Mouse (Mus musculus) MEL (cell line): ENCODE data around the gene Wfdc15b.

Experiments used
- CTCF ChIP-seq, 3 experiments: IDR thresholded peaks in 2 of 3; conservative IDR thresholded peaks in 1 of 3; 2 replicates each; pipeline ENCODE4 v1.5.1; 2011 to 2012; ENCODE audit warnings: low read length in 3 of 3, low read depth in 2 of 3, mild to moderate bottlenecking in 2 of 3, improper control_type of control experiment in 1 of 3, inconsistent platforms in 1 of 3, mixed read lengths in 1 of 3, moderate library complexity in 1 of 3; ENCODE audit not compliant: control insufficient read depth in 1 of 3, insufficient read depth in 1 of 3, poor library complexity in 1 of 3, severe bottlenecking in 1 of 3
- E2F4 ChIP-seq: IDR thresholded peaks from 2 replicates; pipeline ENCODE4 v1.6.1; 2011; ENCODE audit warnings: low read depth, low read length, improper control_type of control experiment, borderline replicate concordance
- ETS1 ChIP-seq: IDR thresholded peaks from 2 replicates; pipeline ENCODE4 v1.6.1; 2012; ENCODE audit warnings: low read depth, mild to moderate bottlenecking, inconsistent platforms, low read length, improper control_type of control experiment, moderate library complexity
- GATA1 ChIP-seq: IDR thresholded peaks from 2 replicates; pipeline ENCODE4 v1.6.1; 2011; ENCODE audit warnings: low read depth, low read length, improper control_type of control experiment
- KAT2A ChIP-seq: conservative IDR thresholded peaks from 2 replicates; pipeline ENCODE4 v1.6.1; 2012; ENCODE audit warnings: low read depth, low read length, improper control_type of control experiment, inconsistent platforms
- MAZ ChIP-seq: IDR thresholded peaks from 2 replicates; pipeline ENCODE4 v1.6.1; 2012; ENCODE audit warnings: low read depth, mild to moderate bottlenecking, inconsistent platforms, low read length, improper control_type of control experiment
- POLR2A ChIP-seq, 2 experiments: IDR thresholded peaks; 2 replicates each; pipeline ENCODE4 v1.6.1; 2011 to 2012; ENCODE audit warnings: low read length in 2 of 2, mild to moderate bottlenecking in 2 of 2, control low read depth in 1 of 2, improper control_type of control experiment in 1 of 2, low read depth in 1 of 2, moderate library complexity in 1 of 2; ENCODE audit not compliant: control insufficient read depth in 1 of 2, insufficient read depth in 1 of 2, poor library complexity in 1 of 2
- POLR2AphosphoS5 ChIP-seq: IDR thresholded peaks from 2 replicates; pipeline ENCODE4 v1.6.1; 2012; ENCODE audit warnings: low read depth, borderline replicate concordance, mild to moderate bottlenecking, inconsistent platforms, low read length, moderate library complexity, mixed read lengths
- SMC3 ChIP-seq: IDR thresholded peaks from 2 replicates; pipeline ENCODE4 v1.6.1; 2011; ENCODE audit warnings: low read depth, low read length, improper control_type of control experiment
- TAL1 ChIP-seq: IDR thresholded peaks from 2 replicates; pipeline ENCODE4 v1.6.1; 2012; ENCODE audit warnings: mild to moderate bottlenecking, inconsistent platforms, low read length, moderate library complexity, mixed read lengths
- TCF12 ChIP-seq: IDR thresholded peaks from 2 replicates; pipeline ENCODE4 v1.6.1; 2014; ENCODE audit warnings: low read depth, mild to moderate bottlenecking, inconsistent platforms, low read length, improper control_type of control experiment, moderate library complexity
- USF1 ChIP-seq: IDR thresholded peaks from 2 replicates; pipeline ENCODE4 v1.6.1; 2014; ENCODE audit warnings: low read depth, mild to moderate bottlenecking, inconsistent platforms, low read length, improper control_type of control experiment, moderate library complexity
- USF2 ChIP-seq, 2 experiments: IDR thresholded peaks; 2 replicates each; pipeline ENCODE4 v1.6.1; 2011 to 2012; ENCODE audit warnings: improper control_type of control experiment in 2 of 2, low read length in 2 of 2, borderline replicate concordance in 1 of 2, inconsistent platforms in 1 of 2, low read depth in 1 of 2, mild to moderate bottlenecking in 1 of 2; ENCODE audit not compliant: insufficient read depth in 1 of 2

DNA sequence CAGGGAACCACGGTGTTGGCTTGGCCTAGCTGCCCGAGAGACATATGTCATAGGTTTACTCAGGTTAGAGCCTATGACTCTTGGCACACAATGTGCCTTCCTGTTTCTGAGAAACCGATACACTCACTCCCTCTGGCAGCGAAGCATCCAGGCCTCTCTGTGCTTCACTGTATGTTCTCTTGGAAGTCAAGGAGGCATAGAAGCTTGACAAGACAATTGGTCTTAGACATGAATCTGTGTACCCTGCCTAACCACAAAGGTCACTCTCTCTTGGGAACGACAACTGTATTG, 24.8 kb downstream of the Wfdc15b start:
- TF ChIP-seq CTCF (IDR thresholded peaks at IDR 0.05 in 2 of 3, conservative IDR thresholded peaks at IDR 0.05 in 1 of 3; ENCODE audit: control insufficient read depth in 1 of 3, insufficient read depth in 1 of 3, low read depth in 2 of 3, low read length in 3 of 3, poor library complexity in 1 of 3, severe bottlenecking in 1 of 3) (no peak), POLR2AphosphoS5 (no peak), ETS1 (no peak), POLR2A (IDR thresholded peaks at IDR 0.05; ENCODE audit: control insufficient read depth in 1 of 2, insufficient read depth in 1 of 2, low read depth in 1 of 2, low read length in 2 of 2, poor library complexity in 1 of 2) (no peak), GATA1 (no peak), TAL1 (no peak), E2F4 (no peak), USF2 (IDR thresholded peaks at IDR 0.05; ENCODE audit: borderline replicate concordance in 1 of 2, insufficient read depth in 1 of 2, low read depth in 1 of 2, low read length in 2 of 2) (no peak), KAT2A (no peak), MAZ (no peak), TCF12 (no peak), SMC3 (no peak), USF1 (no peak)
